Mouse (Mus musculus): Measurements from ENCODE around the gene Ehd1.
A peak's percentile ranks its signal among the peaks of the same experiment; 100 is the strongest.

Ehd1 gene

GRCm38 (mm10) chr19:6260946-6261345 is 15.6 kb upstream of the Ehd1 start:
- DNase-seq (ENCODE audit: low spot score in 2 of 2) = no peak

- DNase-seq (ENCODE audit: low spot score in 2 of 2) = no peak
Observed at GRCm38 (mm10) chr19:6261379-6261778, 15.1 kb upstream of the Ehd1 start.

GRCm38 (mm10) chr19:6262222-6262621 is 14.3 kb upstream of the Ehd1 start:
- peak; percentile 41 to 54 for DNase-seq (ENCODE audit: low spot score in 2 of 2)

GRCm38 (mm10) chr19:6262839-6263433 is 13.6 kb upstream of the Ehd1 start:
- no peak for DNase-seq (ENCODE audit: low spot score in 2 of 2)

GRCm38 (mm10) chr19:6264200-6264599 is 12.3 kb upstream of the Ehd1 start:
- DNase-seq (ENCODE audit: low spot score in 2 of 2) = no peak

GRCm38 (mm10) chr19:6264945-6265344 is 11.6 kb upstream of the Ehd1 start:
- DNase-seq (ENCODE audit: low spot score in 2 of 2) = no peak

- DNase-seq (ENCODE audit: low spot score in 2 of 2) = no peak
Observed at GRCm38 (mm10) chr19:6265727-6266182, 10.8 kb upstream of the Ehd1 start.

GRCm38 (mm10) chr19:6267306-6268169 is 9.0 kb upstream of the Ehd1 start:
- DNase-seq (ENCODE audit: low spot score in 2 of 2) = no peak

GRCm38 (mm10) chr19:6268170-6268528 is 8.4 kb upstream of the Ehd1 start:
- DNase-seq (ENCODE audit: low spot score in 2 of 2) = peak; percentile 63 to 79

GRCm38 (mm10) chr19:6268670-6269132 is 7.8 kb upstream of the Ehd1 start:
- no peak for DNase-seq (ENCODE audit: low spot score in 2 of 2)

- DNase-seq (ENCODE audit: low spot score in 2 of 2) = no peak
Observed at GRCm38 (mm10) chr19:6269798-6270475, 6.6 kb upstream of the Ehd1 start.

GRCm38 (mm10) chr19:6270661-6271060 is 5.9 kb upstream of the Ehd1 start:
- DNase-seq (ENCODE audit: low spot score in 2 of 2) = no peak

GRCm38 (mm10) chr19:6271206-6271605 is 5.3 kb upstream of the Ehd1 start:
- DNase-seq (ENCODE audit: low spot score in 2 of 2) = no peak

- DNase-seq (ENCODE audit: low spot score in 2 of 2) = no peak
Observed at GRCm38 (mm10) chr19:6272053-6272452, 4.5 kb upstream of the Ehd1 start.

GRCm38 (mm10) chr19:6272738-6273137 is 3.8 kb upstream of the Ehd1 start:
- DNase-seq (ENCODE audit: low spot score in 2 of 2) = no peak

- DNase-seq (ENCODE audit: low spot score in 2 of 2) = no peak
Observed at GRCm38 (mm10) chr19:6273592-6273991, 2.9 kb upstream of the Ehd1 start.

GRCm38 (mm10) chr19:6273998-6274608 is 2.4 kb upstream of the Ehd1 start:
- no peak for DNase-seq (ENCODE audit: low spot score in 2 of 2)

- DNase-seq (ENCODE audit: low spot score in 2 of 2) = peak in 1 of 2 experiments; percentile 22
Observed at GRCm38 (mm10) chr19:6275740-6276389, 660 bp upstream of the Ehd1 start.

GRCm38 (mm10) chr19:6277661-6278438 is 1.3 kb downstream of the Ehd1 start:
- no peak for DNase-seq (ENCODE audit: low spot score in 2 of 2)

- DNase-seq (ENCODE audit: low spot score in 2 of 2) = no peak
Observed at GRCm38 (mm10) chr19:6278439-6279073, 2.0 kb downstream of the Ehd1 start.
